Mouse (Mus musculus): ENCODE data around the gene Tuba1c.

DNA sequence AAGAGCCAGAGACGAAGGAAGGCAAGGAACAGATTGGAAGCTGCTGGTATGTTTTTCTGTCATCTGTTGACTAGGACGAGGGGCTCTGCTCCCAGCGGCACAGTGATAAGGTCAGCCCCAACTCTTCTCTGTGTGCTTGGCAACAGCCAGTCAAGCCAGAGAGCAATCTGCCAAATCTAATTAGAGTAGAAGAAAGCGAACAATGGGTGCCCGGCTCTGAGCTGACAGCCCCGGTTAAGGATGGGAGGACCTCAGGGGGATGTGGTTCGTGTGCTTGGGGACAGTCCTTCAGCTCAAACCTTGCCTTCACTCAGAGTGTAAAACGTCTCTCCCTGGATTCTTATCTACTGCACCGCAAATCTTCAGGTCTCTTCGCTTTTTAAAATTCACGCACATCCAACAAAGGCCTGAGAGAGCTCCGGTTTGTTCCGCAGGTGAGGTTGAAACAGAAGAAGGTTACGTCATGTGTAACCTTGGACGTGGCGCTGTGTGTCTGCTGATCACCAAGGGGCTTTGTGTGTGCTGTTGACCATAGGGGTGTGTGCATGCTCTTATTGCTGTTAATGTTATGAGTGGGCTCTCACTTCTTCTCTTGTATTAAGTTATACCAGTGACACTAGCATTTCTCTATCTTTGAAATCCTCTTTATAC is 46.1 kb upstream of the Tuba1c start:
- no peak for TF ChIP-seq POLR2A (IDR thresholded peaks at IDR 0.05; ENCODE audit: borderline replicate concordance, extremely low read depth, low read depth, low read length)
- no peak for TF ChIP-seq CTCF (IDR thresholded peaks at IDR 0.05; ENCODE audit: insufficient read depth, low read length)
